In genomic region chr4:89146291-89146690, GRCm38 (mm10) we compare ENCODE assay signal across 10 mouse cellular contexts. TPM values are rescaled to one million over a fixed set of nuclear protein-coding genes. Genes with fewer than 3 reads are reported as not detected.
DNase-seq lines count a peak whose midpoint lies in the region; ATAC-seq and TF ChIP-seq lines count a peak whose summit lies in the region.
"Had no signal": no experiment of that assay in that cellular context is flagged by ENCODE, and none has a peak within 500 bp of the region (broad histone marks: within the 10 kb centered on the region; RNA-seq: fewer than 3 reads in every experiment).

No protein-coding gene starts in this region.

- no peak overlapping the region for H3K4me3 ChIP-seq in kidney, postnatal 0 days (replicated peaks; ENCODE audit: low read depth, low read length)
- no peak overlapping the region for H3K4me3 ChIP-seq in kidney, embryonic 14.5 days (ENCODE audit: low read length)
- H3K4me3 ChIP-seq: heart, embryonic 15.5 days; limb, embryonic 12.5 days had no signal

- peak; percentile 79 for DNase-seq in kidney, postnatal 0 days (ENCODE audit: low spot score)
- no peak for DNase-seq in Patski (ENCODE audit: low read depth, low spot score)
- peak; percentile 84 for DNase-seq in induced T-regulatory cell, adult 2 months (ENCODE audit: low read depth)
- no peak for DNase-seq in cerebellum, postnatal 36 days
- no peak for DNase-seq in adrenal gland, adult 2 months

- POLR2A ChIA-PET in Patski (lab: Charles Lee) = no interaction called here

- no peak overlapping the region for H3K27ac ChIP-seq in kidney, postnatal 0 days
- H3K27ac ChIP-seq in kidney, embryonic 14.5 days (ENCODE audit: low read depth, low read length) = no peak overlapping the region
- H3K27ac ChIP-seq: heart, embryonic 15.5 days; limb, embryonic 12.5 days had no signal

- CTCF ChIA-PET in Patski (lab: Charles Lee) = interaction anchor here (0.7 to 2.6 kb wide), 15 partner anchors 10 to 380 kb away, joined by 3 to 12 read pairs (median 4); partner anchors contain the start of genes Cdkn2a and Cdkn2b

- peaks cover under 1% of the 10 kb centered on the region; the same call in 1 of the 2 replicates for H3K4me1 ChIP-seq in kidney, postnatal 0 days (replicated peaks; ENCODE audit: insufficient read depth, low read length)
- no peaks in the 10 kb centered on the region; the same call in 1 of the 2 replicates for H3K4me1 ChIP-seq in kidney, embryonic 14.5 days (ENCODE audit: control insufficient read depth, insufficient read depth, low read length)

- TF ChIP-seq CTCF in kidney, postnatal 0 days (IDR thresholded peaks at IDR 0.05; ENCODE audit: low read depth) = peak; percentile 79
- TF ChIP-seq CTCF in Patski (IDR thresholded peaks at IDR 0.05) = peak; percentile 42

- H3K27me3 ChIP-seq in kidney, postnatal 0 days (ENCODE audit: insufficient read depth, low read length) = no peaks in the 10 kb centered on the region
- H3K27me3 ChIP-seq in kidney, embryonic 14.5 days (ENCODE audit: control insufficient read depth, insufficient read depth, low read length) = no peaks in the 10 kb centered on the region
- no peaks in the 10 kb centered on the region for H3K27me3 ChIP-seq in Patski
- H3K27me3 ChIP-seq: heart, embryonic 15.5 days; limb, embryonic 12.5 days had no signal

- H3K9me3 ChIP-seq in kidney, postnatal 0 days (replicated peaks; ENCODE audit: low read length) = no peaks in the 10 kb centered on the region
- H3K9me3 ChIP-seq in kidney, embryonic 14.5 days (ENCODE audit: control insufficient read depth, low read length) = no peaks in the 10 kb centered on the region
- H3K9me3 ChIP-seq: heart, embryonic 15.5 days; limb, embryonic 12.5 days had no signal

- no peak overlapping the region for H3K9ac ChIP-seq in kidney, postnatal 0 days (ENCODE audit: low read depth, low read length)
- no peak overlapping the region for H3K9ac ChIP-seq in kidney, embryonic 14.5 days (ENCODE audit: low read depth, low read length)
- H3K9ac ChIP-seq: heart, embryonic 15.5 days; limb, embryonic 12.5 days had no signal

- H3K4me2 ChIP-seq in kidney, postnatal 0 days (ENCODE audit: low read length) = no peak overlapping the region
- no peak overlapping the region for H3K4me2 ChIP-seq in kidney, embryonic 14.5 days (replicated peaks; ENCODE audit: low read depth, low read length)
- H3K4me2 ChIP-seq: heart, embryonic 15.5 days; limb, embryonic 12.5 days had no signal

- peaks cover 12% of the 10 kb centered on the region for H3K36me3 ChIP-seq in kidney, postnatal 0 days (ENCODE audit: insufficient read depth, low read length)
- H3K36me3 ChIP-seq in kidney, embryonic 14.5 days (ENCODE audit: control insufficient read depth, insufficient read depth, low read length) = peaks cover 23% of the 10 kb centered on the region

- WGBS in kidney, postnatal 0 days = 47% methylated on average over 3 of the region's 3 CpGs
- WGBS in kidney, embryonic 14.5 days = 59% methylated on average over 3 of the region's 3 CpGs

- ATAC-seq in kidney, postnatal 0 days (replicated peaks; ENCODE audit: low FRiP score, low read depth) = no peak
- ATAC-seq in kidney, embryonic 14.5 days (ENCODE audit: low FRiP score, low TSS enrichment) = no peak
- peak; percentile 49 for ATAC-seq in CD4-positive, CD25-positive, alpha-beta regulatory T cell, adult 4 months
- ATAC-seq in Patski = no peak
- no peak for ATAC-seq in erythroid progenitor cell, adult 5-6 weeks (replicated peaks; ENCODE audit: low FRiP score, poor library complexity, severe bottlenecking)

- in situ Hi-C loops in Patski (cut with MboI; ENCODE audit: low pct_unique_long_range_greater_than_20kb) = loop anchor here (5.0 to 25.0 kb wide), 3 partner anchors 376 to 546 kb away; partner anchors contain the start of genes Gm13271, Gm13283 and Gm13290

RNA-seq across cellular contexts. Expression of gene Mtap, which starts 9.4 kb away (rescaled TPM):
- 49.1 and 57.6 TPM in 2 replicates for polyA plus RNA-seq in kidney, postnatal 0 days (2015; fragmentation: Nextera tagmentation; extraction: Ambion mirVana)
- polyA plus RNA-seq in kidney, embryonic 14.5 days (2014; fragmentation: Nextera tagmentation; extraction: Ambion mirVana) = 63.9 and 91.2 TPM in 2 replicates
- 10 to 100 TPM; 30.9 to 35.6 TPM for polyA plus RNA-seq in CD4-positive, CD25-positive, alpha-beta regulatory T cell, adult 4 months (2017; shearing (Covaris generic))
- polyA plus RNA-seq in Patski (2021) = 59.4 TPM
- total RNA-seq in erythroid progenitor cell, adult 5-6 weeks (2015; ENCODE audit: low replicate concordance) = 1.3 and 8.3 TPM in 2 replicates
- total RNA-seq in erythroid progenitor cell, adult 5-6 weeks (2017; ENCODE audit: low replicate concordance) = 0.90 and 6.5 TPM in 2 replicates
- total RNA-seq in adrenal gland, adult 2 months (2021) = 10 to 100 TPM; 41.9 to 46.2 TPM
- 3.0 and 3.7 TPM in 2 replicates for polyA plus RNA-seq in adrenal gland, adult 2 months (2012; rRNA removed)

Comparison
In these comparisons a context has a peak if more than half of its experiments do, and no peak if none do; other contexts are left out.
1. DNase-seq: peak in kidney, postnatal 0 days (single experiment) and induced T-regulatory cell, adult 2 months (single experiment); none in Patski (single experiment), cerebellum, postnatal 36 days (0 of 2) and adrenal gland, adult 2 months (single experiment).